Mouse (Mus musculus) v-Abl transformed pro-B cells (cell line): ENCODE measurements around the gene Ostc.

Experiments
- in situ Hi-C, 2 experiments: fragments of 400-800 bp; cut with MboI; formaldehyde crosslinking; loops; one replicate each; pipeline ENCODE4 v1.15.1; 2025; ENCODE audit not compliant: unreplicated experiment in 2 of 2

Ostc gene

GRCm38 (mm10) chr3:130708967-130709924 is at the start of gene Ostc:
Ostc (minus strand) TSS chr3:130709444.
- in situ Hi-C loops, result no loop called here

GRCm38 (mm10) chr3:130758157-130758841 is 49.1 kb upstream of the Ostc start:
- in situ Hi-C loops, result loop anchor here in 1 of 2 experiments (10.0 kb wide), 1 partner anchor 127 kb away; no protein-coding TSS in a partner anchor

- in situ Hi-C loops, result loop anchor here in 1 of 2 experiments (10.0 kb wide), 1 partner anchor 128 kb away; no protein-coding TSS in a partner anchor
Observed at GRCm38 (mm10) chr3:130757117-130757852, 48.0 kb upstream of the Ostc start.

GRCm38 (mm10) chr3:130749206-130749605 is 40.0 kb upstream of the Ostc start:
- in situ Hi-C loops, result no loop called here

GRCm38 (mm10) chr3:130746673-130747619 is 37.7 kb upstream of the Ostc start:
- in situ Hi-C loops, result no loop called here

- in situ Hi-C loops, result no loop called here
Observed at GRCm38 (mm10) chr3:130737652-130738361, 28.6 kb upstream of the Ostc start.

GRCm38 (mm10) chr3:130736758-130737157 is 27.5 kb upstream of the Ostc start:
- in situ Hi-C loops, result no loop called here

- in situ Hi-C loops, result no loop called here
Observed at GRCm38 (mm10) chr3:130730189-130730653, 21.0 kb upstream of the Ostc start, which contains the start of gene Rpl34. Rpl34 (minus strand) TSS chr3:130730398.

- in situ Hi-C loops, result no loop called here
Observed at GRCm38 (mm10) chr3:130729472-130730188, 20.4 kb upstream of the Ostc start.

- in situ Hi-C loops, result no loop called here
Observed at GRCm38 (mm10) chr3:130727676-130728075, 18.4 kb upstream of the Ostc start.

- in situ Hi-C loops, result no loop called here
Observed at GRCm38 (mm10) chr3:130727036-130727435, 17.8 kb upstream of the Ostc start.

GRCm38 (mm10) chr3:130725718-130726117 is 16.5 kb upstream of the Ostc start:
- in situ Hi-C loops, result no loop called here

GRCm38 (mm10) chr3:130722733-130723478 is 13.7 kb upstream of the Ostc start:
- in situ Hi-C loops, result no loop called here

GRCm38 (mm10) chr3:130720225-130720624 is 11.0 kb upstream of the Ostc start:
- in situ Hi-C loops, result no loop called here

- in situ Hi-C loops, result no loop called here
Observed at GRCm38 (mm10) chr3:130718871-130719270, 9.6 kb upstream of the Ostc start.

GRCm38 (mm10) chr3:130716555-130716954 is 7.3 kb upstream of the Ostc start:
- in situ Hi-C loops, result no loop called here

GRCm38 (mm10) chr3:130714775-130715568 is 5.7 kb upstream of the Ostc start:
- in situ Hi-C loops, result loop anchor here (5.0 kb wide), 2 partner anchors 527 to 532 kb away; no protein-coding TSS in a partner anchor
